Mouse (Mus musculus) MEL (cell line): ENCODE results near the gene Gm49661. TPM values are rescaled to one million over a fixed set of nuclear protein-coding genes. Genes with fewer than 3 reads are reported as not detected.

Experiments
- DNase-seq: peaks from one replicate; pipeline ENCODE4 v3.0.0; 2011; ENCODE audit warnings: low read depth, low spot score
- H3K27ac ChIP-seq: 2 replicates; pipeline ENCODE4 v1.5.1; 2012; ENCODE audit warnings: low read depth, mild to moderate bottlenecking, control low read depth, low read length, moderate library complexity; ENCODE audit not compliant: control insufficient read depth
- H3K27me3 ChIP-seq, 2 experiments: fragments of 150-350 bp in 1 of 2; sonication (generic) in 1 of 2; 2 replicates each; pipeline ENCODE4 v1.6.1; 2012; ENCODE audit warnings: low read length in 2 of 2, mild to moderate bottlenecking in 2 of 2, improper control_type of control experiment in 1 of 2, moderate library complexity in 1 of 2; ENCODE audit not compliant: insufficient read depth in 2 of 2, control insufficient read depth in 1 of 2
- H3K36me3 ChIP-seq, 2 experiments: 2 replicates each; pipeline ENCODE4 v1.6.1; 2012 to 2014; ENCODE audit warnings: low read length in 2 of 2, improper control_type of control experiment in 1 of 2, inconsistent platforms in 1 of 2, mild to moderate bottlenecking in 1 of 2; ENCODE audit not compliant: insufficient read depth in 2 of 2, control insufficient read depth in 1 of 2
- H3K4me1 ChIP-seq, 2 experiments: fragments of 150-350 bp in 1 of 2; sonication (generic) in 1 of 2; 2 replicates each; pipeline ENCODE4 v1.6.1; 2012; ENCODE audit warnings: low read length in 2 of 2, improper control_type of control experiment in 1 of 2, mild to moderate bottlenecking in 1 of 2; ENCODE audit not compliant: insufficient read depth in 2 of 2, control insufficient read depth in 1 of 2
- H3K4me3 ChIP-seq, 2 experiments: fragments of 150-350 bp in 1 of 2; sonication (generic) in 1 of 2; 2 replicates each; pipeline ENCODE4 v1.5.1; 2012; ENCODE audit warnings: low read depth in 2 of 2, low read length in 2 of 2, mild to moderate bottlenecking in 2 of 2, moderate library complexity in 2 of 2, control low read depth in 1 of 2, improper control_type of control experiment in 1 of 2; ENCODE audit not compliant: control insufficient read depth in 1 of 2, insufficient read depth in 1 of 2
- H3K79me2 ChIP-seq: 2 replicates; pipeline ENCODE4 v1.6.1; 2012; ENCODE audit warnings: mild to moderate bottlenecking, low read length, moderate library complexity; ENCODE audit not compliant: control insufficient read depth, poor library complexity, insufficient read depth
- H3K9ac ChIP-seq: 2 replicates; pipeline ENCODE4 v1.6.1; 2012; ENCODE audit warnings: low read depth, mild to moderate bottlenecking, control low read depth, low read length, moderate library complexity; ENCODE audit not compliant: control insufficient read depth, poor library complexity, severe bottlenecking
- H3K9me3 ChIP-seq: fragments of 150-350 bp; sonication (generic); replicated peaks from 2 replicates; pipeline ENCODE4 v1.6.1; 2012; ENCODE audit warnings: mild to moderate bottlenecking, low read length, improper control_type of control experiment, moderate library complexity; ENCODE audit not compliant: insufficient read depth
- CTCF ChIP-seq, 3 experiments: IDR thresholded peaks in 2 of 3; conservative IDR thresholded peaks in 1 of 3; 2 replicates each; pipeline ENCODE4 v1.5.1; 2011 to 2012; ENCODE audit warnings: low read length in 3 of 3, low read depth in 2 of 3, mild to moderate bottlenecking in 2 of 3, improper control_type of control experiment in 1 of 3, inconsistent platforms in 1 of 3, mixed read lengths in 1 of 3, moderate library complexity in 1 of 3; ENCODE audit not compliant: control insufficient read depth in 1 of 3, insufficient read depth in 1 of 3, poor library complexity in 1 of 3, severe bottlenecking in 1 of 3
- ELF1 ChIP-seq: IDR thresholded peaks from 2 replicates; pipeline ENCODE4 v1.6.1; 2014; ENCODE audit warnings: low read depth, mild to moderate bottlenecking, inconsistent platforms, low read length, improper control_type of control experiment, moderate library complexity
- EP300 ChIP-seq, 2 experiments: IDR thresholded peaks; 2 replicates each; pipeline ENCODE4 v1.6.1; 2011; ENCODE audit warnings: improper control_type of control experiment in 2 of 2, low read length in 2 of 2, low read depth in 1 of 2, mild to moderate bottlenecking in 1 of 2
- ETS1 ChIP-seq: IDR thresholded peaks from 2 replicates; pipeline ENCODE4 v1.6.1; 2012; ENCODE audit warnings: low read depth, mild to moderate bottlenecking, inconsistent platforms, low read length, improper control_type of control experiment, moderate library complexity
- GABPA ChIP-seq: IDR thresholded peaks from 2 replicates; pipeline ENCODE4 v1.6.1; 2012; ENCODE audit warnings: low read depth, mild to moderate bottlenecking, inconsistent platforms, low read length, improper control_type of control experiment, moderate library complexity
- GATA1 ChIP-seq: IDR thresholded peaks from 2 replicates; pipeline ENCODE4 v1.6.1; 2011; ENCODE audit warnings: low read depth, low read length, improper control_type of control experiment
- HCFC1 ChIP-seq: IDR thresholded peaks from 2 replicates; pipeline ENCODE4 v1.6.1; 2012; ENCODE audit warnings: low read depth, mild to moderate bottlenecking, inconsistent platforms, low read length, improper control_type of control experiment, moderate library complexity
- JUND ChIP-seq: IDR thresholded peaks from 2 replicates; pipeline ENCODE4 v1.6.1; 2011; ENCODE audit warnings: low read depth, mild to moderate bottlenecking, improper control_type of control experiment, low read length
- MAFK ChIP-seq: IDR thresholded peaks from 2 replicates; pipeline ENCODE4 v1.6.1; 2011; ENCODE audit warnings: low read depth, mild to moderate bottlenecking, low read length, improper control_type of control experiment, borderline replicate concordance
- MAX ChIP-seq: IDR thresholded peaks from 2 replicates; pipeline ENCODE4 v1.6.1; 2011; ENCODE audit warnings: low read length, improper control_type of control experiment
- MEF2A ChIP-seq: IDR thresholded peaks from 2 replicates; pipeline ENCODE4 v1.6.1; 2014; ENCODE audit warnings: low read depth, mild to moderate bottlenecking, inconsistent platforms, low read length, improper control_type of control experiment; ENCODE audit not compliant: poor library complexity, insufficient replicate concordance, severe bottlenecking; ENCODE audit errors: extremely low read depth
- MXI1 ChIP-seq: IDR thresholded peaks from 2 replicates; pipeline ENCODE4 v1.6.1; 2011; ENCODE audit warnings: mild to moderate bottlenecking, low read depth, low read length, improper control_type of control experiment
- MYB ChIP-seq: IDR thresholded peaks from 2 replicates; pipeline ENCODE4 v1.6.1; 2011; ENCODE audit warnings: mild to moderate bottlenecking, low read depth, low read length, improper control_type of control experiment
- MYC ChIP-seq: IDR thresholded peaks from 2 replicates; pipeline ENCODE4 v1.6.1; 2011; ENCODE audit warnings: low read depth, mild to moderate bottlenecking, low read length, improper control_type of control experiment, moderate library complexity
- NRF1 ChIP-seq: IDR thresholded peaks from 2 replicates; pipeline ENCODE4 v1.6.1; 2014; ENCODE audit warnings: low read depth, mild to moderate bottlenecking, inconsistent platforms, low read length, improper control_type of control experiment, moderate library complexity; ENCODE audit not compliant: poor library complexity, insufficient read depth, severe bottlenecking
- POLR2AphosphoS2 ChIP-seq: IDR thresholded peaks from 2 replicates; pipeline ENCODE4 v1.6.1; 2011; ENCODE audit warnings: low read length, improper control_type of control experiment
- POLR2AphosphoS5 ChIP-seq: IDR thresholded peaks from 2 replicates; pipeline ENCODE4 v1.6.1; 2012; ENCODE audit warnings: low read depth, borderline replicate concordance, mild to moderate bottlenecking, inconsistent platforms, low read length, moderate library complexity, mixed read lengths
- RCOR1 ChIP-seq: IDR thresholded peaks from 2 replicates; pipeline ENCODE4 v1.6.1; 2012; ENCODE audit warnings: low read depth, mild to moderate bottlenecking, inconsistent platforms, low read length, improper control_type of control experiment
- SMC3 ChIP-seq: IDR thresholded peaks from 2 replicates; pipeline ENCODE4 v1.6.1; 2011; ENCODE audit warnings: low read depth, low read length, improper control_type of control experiment
- TBP ChIP-seq: IDR thresholded peaks from 2 replicates; pipeline ENCODE4 v1.8.0; 2011; ENCODE audit warnings: low read depth, low read length, improper control_type of control experiment
- TCF12 ChIP-seq: IDR thresholded peaks from 2 replicates; pipeline ENCODE4 v1.6.1; 2014; ENCODE audit warnings: low read depth, mild to moderate bottlenecking, inconsistent platforms, low read length, improper control_type of control experiment, moderate library complexity
- UBTF ChIP-seq: IDR thresholded peaks from 2 replicates; pipeline ENCODE4 v1.6.1; 2012; ENCODE audit warnings: low read depth, mild to moderate bottlenecking, inconsistent platforms, low read length, improper control_type of control experiment, moderate library complexity, borderline replicate concordance; ENCODE audit not compliant: insufficient read depth
- ZC3H11A ChIP-seq: IDR thresholded peaks from 2 replicates; pipeline ENCODE4 v1.6.1; 2012; ENCODE audit warnings: low read depth, mild to moderate bottlenecking, inconsistent platforms, low read length, improper control_type of control experiment
- ZMIZ1 ChIP-seq: IDR thresholded peaks from 2 replicates; pipeline ENCODE4 v1.6.1; 2012; ENCODE audit warnings: low read depth, mild to moderate bottlenecking, inconsistent platforms, low read length, improper control_type of control experiment, moderate library complexity
- polyA plus RNA-seq, 2 experiments: library from polyadenylated mRNA; stranded (reverse) in 1 of 2; unstranded in 1 of 2; fragments of >175 nt in 1 of 2; fragments of >200 nt in 1 of 2; gene quantifications; 2 replicates each; pipeline versions ENCODE4 v1.2.1 to v1.2.4; 2012; ENCODE audit warnings: low replicate concordance in 2 of 2, low read depth in 1 of 2; ENCODE audit not compliant: insufficient read length in 2 of 2, insufficient read depth in 1 of 2, missing spikeins in 1 of 2
- total RNA-seq: library from RNA; depleted of rRNA; stranded (reverse); fragments of 300-350 nt; gene quantifications from 2 replicates; pipeline ENCODE4 v1.2.3, GENCODE M21; 2012

Gene Gm49661
- total and polyA plus RNA-seq, 3 experiments, result 4.7 TPM; not detected in 2

DNA sequence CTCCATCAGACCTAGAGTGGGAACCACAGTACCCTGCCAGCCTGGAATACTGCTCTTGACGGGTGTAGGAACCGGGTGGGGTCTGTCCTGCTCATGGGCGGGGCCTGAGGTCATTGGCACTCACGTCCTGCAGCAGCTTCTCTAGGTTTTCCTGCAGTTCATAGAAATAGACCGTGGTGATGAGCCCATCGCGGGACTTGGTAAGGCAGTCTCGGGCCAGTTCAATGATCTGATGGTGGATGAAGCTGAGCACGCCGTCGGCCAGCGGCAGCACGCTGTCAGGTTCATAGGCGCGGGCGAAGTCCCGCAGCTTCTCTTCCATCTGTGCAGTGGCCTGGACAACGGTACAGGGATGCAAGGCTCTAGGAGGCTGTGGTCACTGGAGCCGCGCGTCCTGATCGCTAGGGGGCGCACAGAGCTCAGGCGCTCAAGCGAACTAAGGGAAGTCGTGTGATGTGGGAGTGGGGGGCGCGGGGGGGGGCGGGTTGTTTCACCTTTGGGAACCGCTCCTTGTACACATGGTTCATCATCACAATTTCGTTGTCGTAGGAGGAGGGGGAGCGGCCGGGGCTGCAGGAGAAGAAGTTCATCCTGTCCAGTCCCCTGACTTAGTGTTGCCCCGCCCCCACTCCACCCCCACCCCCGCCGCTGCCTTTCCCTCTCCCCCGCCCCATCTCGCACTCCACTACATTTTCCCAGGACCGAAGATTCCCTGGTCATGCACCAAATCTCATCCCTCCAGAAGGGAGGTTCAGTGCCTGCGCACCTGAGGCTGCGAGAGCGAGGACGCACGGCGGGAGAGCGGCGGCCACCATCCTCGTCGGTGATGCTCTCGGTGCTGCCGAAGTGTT is 40.6 kb downstream of the Gm49661 start (continued):
- peak; percentile 66 to 96 (median 70) for TF ChIP-seq CTCF (IDR thresholded peaks at IDR 0.05 in 2 of 3, conservative IDR thresholded peaks at IDR 0.05 in 1 of 3; ENCODE audit: control insufficient read depth in 1 of 3, insufficient read depth in 1 of 3, low read depth in 2 of 3, low read length in 3 of 3, poor library complexity in 1 of 3, severe bottlenecking in 1 of 3)
- TF ChIP-seq MXI1, result no peak
- TF ChIP-seq, all 39 proteins: peak for 3

DNA sequence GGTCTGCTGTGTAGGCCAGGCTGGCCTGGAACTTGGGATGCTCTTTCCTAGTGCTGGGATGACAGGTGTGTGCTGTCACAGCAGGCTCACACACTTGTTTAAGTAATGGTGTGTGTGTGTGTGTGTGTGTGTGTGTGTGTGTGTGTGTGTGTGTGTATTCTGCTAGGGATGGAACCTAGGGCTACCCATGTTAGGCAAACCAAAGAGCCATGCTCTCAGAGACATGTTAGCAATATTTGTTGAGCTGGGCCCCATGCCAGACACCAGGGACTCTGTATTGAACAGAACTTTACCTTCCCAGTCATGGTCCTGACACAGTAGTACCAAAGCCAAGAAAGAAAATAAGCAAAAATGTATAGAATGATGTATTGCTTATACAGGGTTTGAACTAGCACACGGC is 41.7 kb downstream of the Gm49661 start:
- H3K27me3 ChIP-seq, result no peaks in the 10 kb centered on the region
- TF ChIP-seq TBP (no peak), POLR2AphosphoS5 (peak; percentile 14; the same call in 1 of the 2 replicates), EP300 (IDR thresholded peaks at IDR 0.05; ENCODE audit: low read depth in 1 of 2, low read length in 2 of 2) (no peak), NRF1 (no peak), GABPA (no peak)
- H3K27ac ChIP-seq, result no peak overlapping the region
- H3K36me3 ChIP-seq, result peaks cover 0 to 18% of the 10 kb centered on the region in 2 experiments; a peak in 2 of 4 replicates
- H3K4me1 ChIP-seq, result peaks cover 9 to 30% of the 10 kb centered on the region in 2 experiments; a peak in 3 of 4 replicates
- H3K9me3 ChIP-seq, result no peaks in the 10 kb centered on the region
- DNase-seq, result no peak
- no peak overlapping the region for H3K9ac ChIP-seq
- no peaks in the 10 kb centered on the region for H3K79me2 ChIP-seq
- no peak overlapping the region for H3K4me3 ChIP-seq

DNA sequence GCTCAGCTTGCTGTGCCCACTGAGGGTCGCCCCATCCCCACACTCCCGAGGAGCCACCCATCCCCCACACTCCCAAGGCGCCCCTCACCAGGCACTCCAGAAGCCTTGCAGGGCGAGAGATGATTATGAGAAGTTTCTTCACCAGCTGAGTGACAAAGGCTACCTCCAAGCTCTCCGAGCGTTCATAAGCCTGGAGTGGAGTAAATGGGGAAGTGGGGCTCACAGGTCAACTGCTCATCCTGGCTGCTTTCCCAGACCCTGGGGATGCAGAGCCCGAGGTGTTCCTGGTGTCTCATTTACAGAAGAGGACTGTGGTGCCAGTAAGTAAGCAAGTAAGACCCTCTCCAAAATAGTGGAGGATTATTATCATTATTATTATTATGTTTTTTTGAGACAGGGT is 43.7 kb downstream of the Gm49661 start:
- peak; percentile 82 for DNase-seq
- no peak overlapping the region for H3K4me3 ChIP-seq
- peaks cover 9 to 30% of the 10 kb centered on the region in 2 experiments; a peak in 3 of 4 replicates for H3K4me1 ChIP-seq
- H3K9ac ChIP-seq, result no peak overlapping the region
- H3K9me3 ChIP-seq, result no peaks in the 10 kb centered on the region
- no peaks in the 10 kb centered on the region for H3K27me3 ChIP-seq
- TF ChIP-seq MAFK (no peak), ELF1 (no peak), POLR2AphosphoS2 (no peak), MEF2A (no peak), JUND (no peak), ZMIZ1 (0 out of 2 replicates have a peak, but pooled peaks have one; percentile 40), GABPA (no peak), ETS1 (peak; percentile 48; the same call in 1 of the 2 replicates), GATA1 (no peak), HCFC1 (0 out of 2 replicates have a peak, but pooled peaks have one; percentile 22), TCF12 (no peak), MAX (no peak), SMC3 (0 out of 2 replicates have a peak, but pooled peaks have one; percentile 15), MYC (0 out of 2 replicates have a peak, but pooled peaks have one; percentile 27), POLR2AphosphoS5 (no peak), RCOR1 (peak; percentile 48), ZC3H11A (no peak), MYB (0 out of 2 replicates have a peak, but pooled peaks have one; percentile 20), EP300 (IDR thresholded peaks at IDR 0.05; ENCODE audit: low read depth in 1 of 2, low read length in 2 of 2) (peak in 1 of 2 experiments; percentile 58; a peak in 2 of 4 replicates), UBTF (no peak), TBP (0 out of 2 replicates have a peak, but pooled peaks have one; percentile 32)
- H3K79me2 ChIP-seq, result no peaks in the 10 kb centered on the region
- H3K36me3 ChIP-seq, result peaks cover 0 to 18% of the 10 kb centered on the region in 2 experiments; a peak in 2 of 4 replicates
- no peak overlapping the region for H3K27ac ChIP-seq
